Mouse (Mus musculus): Measurements from ENCODE around the gene Dok1.
A peak's percentile ranks its signal among the peaks of the same experiment; 100 is the strongest.

The Dok1 gene

DNA sequence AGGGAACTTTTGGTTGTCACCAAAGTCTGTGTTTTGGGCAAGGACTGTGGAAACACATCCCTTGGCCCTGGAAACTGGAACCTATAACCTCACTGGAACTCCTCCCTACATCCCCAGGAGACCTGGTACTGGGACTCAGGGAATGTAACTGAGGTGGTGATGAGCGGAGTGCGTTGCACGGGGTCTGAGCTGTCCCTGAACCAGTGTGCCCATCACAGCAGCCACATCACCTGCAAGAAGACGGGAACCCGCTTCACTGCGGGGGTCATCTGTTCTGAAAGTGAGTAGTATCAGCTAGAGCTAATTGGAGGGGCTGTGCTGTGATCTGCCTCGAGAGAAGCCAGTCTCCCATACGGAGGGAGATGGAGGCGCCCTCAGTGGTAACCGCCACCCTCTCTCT lies 16.1 kb upstream of the Dok1 start:
- DNase-seq (ENCODE audit: low spot score in 2 of 2): no peak

DNA sequence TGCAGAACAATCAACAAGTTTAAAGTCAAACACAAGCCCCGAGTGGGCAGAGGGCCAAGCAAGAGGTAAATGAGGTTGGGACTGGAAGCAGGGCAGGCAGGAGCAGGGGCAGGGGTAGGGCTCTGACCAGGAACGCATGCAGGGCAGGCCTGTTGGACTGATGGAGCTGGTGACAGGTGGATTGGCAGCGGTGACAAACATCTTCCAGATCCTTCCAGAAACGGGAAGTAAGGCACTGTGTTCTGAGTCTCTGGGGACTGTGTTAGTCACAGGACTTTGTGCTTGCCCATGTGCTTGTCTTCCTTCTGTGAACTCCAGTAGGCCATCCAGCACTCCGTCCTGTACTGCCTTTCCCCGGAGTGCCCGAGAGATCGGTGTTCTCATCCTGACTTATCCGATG lies 11.5 kb upstream of the Dok1 start:
- no peak for DNase-seq (ENCODE audit: low spot score in 2 of 2)

GRCm38 (mm10) chr6:83043993-83044392 lies 10.7 kb upstream of the Dok1 start:
- no peak for DNase-seq (ENCODE audit: low spot score in 2 of 2)

- DNase-seq (ENCODE audit: low spot score in 2 of 2): no peak
Observed at GRCm38 (mm10) chr6:83043561-83043960, 10.3 kb upstream of the Dok1 start.

DNA sequence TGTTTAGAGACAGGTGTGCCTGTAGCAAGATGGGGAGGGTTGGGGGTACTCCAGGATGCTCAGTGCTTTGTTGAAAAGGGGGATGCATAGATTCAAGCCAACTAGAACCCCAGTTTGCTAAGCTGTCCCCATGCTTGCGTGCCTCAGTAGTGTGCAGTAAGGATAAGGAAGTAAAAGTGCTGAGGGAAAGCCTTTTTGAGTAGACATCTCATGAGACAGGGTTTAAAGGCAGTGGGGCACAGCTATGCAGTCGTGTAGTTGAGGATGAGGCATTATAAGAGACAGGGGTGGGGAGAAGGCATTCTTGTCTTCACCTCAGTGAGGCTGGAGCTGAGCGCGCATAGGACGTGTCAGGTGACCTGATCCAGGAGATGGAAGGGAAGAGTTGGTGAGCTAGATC lies 7.3 kb upstream of the Dok1 start:
- no peak for DNase-seq (ENCODE audit: low spot score in 2 of 2)

DNA sequence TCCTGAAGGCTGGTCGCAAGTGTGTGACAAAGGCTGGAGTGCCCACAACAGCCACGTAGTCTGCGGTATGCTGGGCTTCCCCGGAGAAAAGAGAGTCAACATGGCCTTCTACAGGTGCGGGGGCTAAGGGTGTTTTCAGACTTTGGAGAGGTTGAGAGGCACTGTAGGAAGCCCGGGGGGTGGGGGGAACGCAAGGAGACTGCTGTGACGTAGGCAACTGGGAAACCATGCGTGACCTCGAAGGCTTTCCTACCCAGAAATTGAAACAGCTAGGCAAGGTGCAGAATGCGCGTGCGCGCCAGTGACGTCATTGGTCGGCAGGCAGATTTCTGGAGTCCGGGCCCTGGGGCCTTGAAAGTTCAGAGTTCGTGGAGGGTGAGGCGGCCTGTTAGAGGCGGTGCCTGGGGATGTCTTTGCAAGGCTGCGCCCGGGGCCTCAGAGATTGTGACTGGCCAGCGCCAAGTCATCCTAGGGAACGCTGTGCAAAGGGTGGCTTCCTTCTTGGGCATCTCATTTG lies 5.3 kb upstream of the Dok1 start:
- peak; percentile 76 to 77 for DNase-seq (ENCODE audit: low spot score in 2 of 2)

DNA sequence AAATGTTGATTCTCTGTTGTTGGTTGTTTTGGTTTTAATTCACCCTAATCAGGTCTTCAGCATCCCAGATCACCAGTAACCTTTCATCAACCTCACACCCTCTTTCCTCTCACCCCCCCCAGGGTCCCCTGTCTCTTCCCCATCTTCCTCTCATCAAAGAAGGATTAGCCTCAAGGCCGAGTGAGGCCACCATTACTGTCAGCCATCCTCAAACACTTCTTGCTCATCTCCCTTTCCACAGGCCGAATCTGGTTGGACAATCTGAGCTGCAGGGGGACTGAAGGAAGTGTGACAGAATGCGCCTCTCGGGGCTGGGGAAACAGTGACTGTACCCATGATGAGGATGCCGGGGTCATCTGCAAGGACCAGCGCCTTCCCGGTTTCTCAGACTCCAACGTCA lies 3.9 kb upstream of the Dok1 start:
- no peak for DNase-seq (ENCODE audit: low spot score in 2 of 2)

GRCm38 (mm10) chr6:83034463-83035055 lies 1.3 kb upstream of the Dok1 start:
- DNase-seq (ENCODE audit: low spot score in 2 of 2): no peak

- no peak for DNase-seq (ENCODE audit: low spot score in 2 of 2)
Observed at GRCm38 (mm10) chr6:83032769-83033191, 491 bp downstream of the Dok1 start.

DNA sequence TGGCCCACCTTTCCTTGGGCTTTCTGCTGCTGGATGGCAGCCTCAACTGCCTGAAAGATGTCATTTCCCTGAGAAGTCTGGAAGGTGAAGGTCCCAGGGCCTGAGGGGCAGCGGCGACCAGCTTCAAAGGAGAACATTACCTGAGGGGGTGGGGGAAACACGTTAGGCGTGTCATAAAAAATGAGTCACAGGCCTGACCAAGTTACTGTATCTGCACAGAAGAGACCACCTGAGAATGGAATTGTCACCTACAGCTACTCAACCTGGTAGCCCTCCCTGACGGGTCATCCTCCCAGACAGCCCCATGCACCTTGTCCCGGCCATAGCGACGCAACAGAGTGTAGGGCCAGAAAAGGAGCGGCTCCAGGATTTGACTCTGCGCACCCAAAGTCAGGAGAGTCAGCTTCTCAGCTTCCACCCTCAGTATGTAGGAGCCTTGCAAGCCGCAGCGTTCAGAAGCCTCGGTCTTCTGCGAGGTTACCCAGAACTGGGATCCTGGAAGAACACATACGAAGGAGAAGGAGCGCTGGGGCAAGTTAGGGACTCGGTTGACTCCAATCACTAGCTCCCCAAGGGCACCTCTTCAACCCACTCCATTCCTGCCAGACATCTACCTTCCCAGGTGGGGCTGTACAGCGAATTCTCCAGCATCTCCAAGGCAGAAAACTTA lies 1.2 kb downstream of the Dok1 start:
- no peak for DNase-seq (ENCODE audit: low spot score in 2 of 2)

- no peak for DNase-seq (ENCODE audit: low spot score in 2 of 2)
Observed at GRCm38 (mm10) chr6:83031111-83031510, 2.2 kb downstream of the Dok1 start.

- DNase-seq (ENCODE audit: low spot score in 2 of 2): no peak
Observed at GRCm38 (mm10) chr6:83029777-83030176, 3.5 kb downstream of the Dok1 start.

DNA sequence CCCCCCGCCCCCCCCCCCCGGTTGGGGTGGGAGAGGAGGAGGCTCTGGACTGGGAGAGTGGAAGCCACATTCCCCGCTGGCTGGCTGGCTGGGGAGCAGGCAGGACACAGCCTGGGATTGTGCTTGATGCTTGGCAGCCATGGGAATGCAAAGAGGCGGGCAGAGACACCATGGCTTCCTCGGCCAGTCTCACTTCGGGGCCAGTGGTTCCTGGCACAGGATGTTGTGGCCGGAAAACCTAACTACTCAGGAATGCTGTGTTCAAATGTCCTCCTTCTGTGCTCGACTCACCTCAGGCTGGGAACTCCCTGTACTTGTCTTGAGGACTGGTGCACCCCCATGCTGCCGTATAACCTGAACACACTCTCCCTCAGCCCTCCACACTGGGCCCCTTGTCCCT lies 5.6 kb downstream of the Dok1 start:
- DNase-seq (ENCODE audit: low spot score in 2 of 2): no peak

- DNase-seq (ENCODE audit: low spot score in 2 of 2): no peak
Observed at GRCm38 (mm10) chr6:83027293-83027692, 6.0 kb downstream of the Dok1 start.

GRCm38 (mm10) chr6:83025221-83025620 lies 8.1 kb downstream of the Dok1 start:
- no peak for DNase-seq (ENCODE audit: low spot score in 2 of 2)

GRCm38 (mm10) chr6:83024421-83024820 lies 8.8 kb downstream of the Dok1 start:
- no peak for DNase-seq (ENCODE audit: low spot score in 2 of 2)

DNA sequence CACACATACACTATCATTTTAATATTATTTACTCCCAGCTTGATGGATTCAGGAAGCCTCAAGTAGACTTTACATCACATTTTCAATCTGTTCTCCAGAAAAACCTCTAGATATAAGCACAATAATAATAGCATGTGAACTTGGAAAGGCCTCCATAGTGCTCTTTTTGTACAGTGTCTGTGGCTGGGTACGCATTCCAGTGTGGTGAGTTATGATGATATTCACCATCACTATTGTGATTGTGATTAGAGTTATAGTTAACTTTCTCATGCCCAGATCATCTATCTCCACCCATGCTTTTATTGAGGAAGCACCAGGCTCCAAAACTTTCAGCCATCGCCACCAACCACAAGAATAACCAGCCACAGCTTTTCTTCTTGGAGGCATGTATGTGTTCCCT lies 9.5 kb downstream of the Dok1 start:
- no peak for DNase-seq (ENCODE audit: low spot score in 2 of 2)

GRCm38 (mm10) chr6:83023008-83023407 lies 10.3 kb downstream of the Dok1 start:
- DNase-seq (ENCODE audit: low spot score in 2 of 2): no peak

DNA sequence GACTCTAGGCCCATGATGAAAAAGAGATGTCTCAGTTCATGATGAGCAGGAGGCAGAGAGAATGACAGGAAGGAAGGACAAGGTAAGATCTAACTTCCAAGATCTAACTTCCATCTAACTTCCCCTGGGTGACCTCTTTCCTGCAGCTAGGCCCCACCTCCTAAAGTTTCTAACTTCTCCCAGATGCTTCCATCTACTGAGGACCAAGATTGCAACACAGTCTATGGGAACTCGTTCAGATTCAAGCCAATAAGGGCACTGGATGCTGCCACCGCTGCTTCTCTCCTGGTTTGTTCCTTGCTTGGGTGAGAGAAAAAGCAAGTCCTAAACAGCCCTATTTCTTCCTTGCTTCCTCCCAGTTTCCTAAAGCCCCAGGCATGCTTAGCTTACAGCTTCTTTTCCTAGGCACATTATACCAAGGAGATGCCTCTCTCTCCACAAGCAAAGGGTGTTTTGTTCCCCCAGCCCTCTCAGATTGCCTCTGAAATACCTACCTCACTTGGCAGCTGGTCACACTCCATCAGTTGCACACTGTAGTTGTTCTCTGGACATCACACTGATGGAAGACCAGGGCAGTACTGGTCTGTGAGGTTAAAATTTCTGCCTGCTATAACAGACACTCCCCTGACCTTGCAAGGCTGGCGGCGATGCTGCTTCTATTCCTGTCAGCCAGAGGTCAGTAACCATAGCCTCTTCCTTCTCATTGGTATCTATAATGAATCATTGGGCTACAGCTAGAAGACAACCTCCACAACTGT lies 12.3 kb downstream of the Dok1 start:
- no peak for DNase-seq (ENCODE audit: low spot score in 2 of 2)

DNA sequence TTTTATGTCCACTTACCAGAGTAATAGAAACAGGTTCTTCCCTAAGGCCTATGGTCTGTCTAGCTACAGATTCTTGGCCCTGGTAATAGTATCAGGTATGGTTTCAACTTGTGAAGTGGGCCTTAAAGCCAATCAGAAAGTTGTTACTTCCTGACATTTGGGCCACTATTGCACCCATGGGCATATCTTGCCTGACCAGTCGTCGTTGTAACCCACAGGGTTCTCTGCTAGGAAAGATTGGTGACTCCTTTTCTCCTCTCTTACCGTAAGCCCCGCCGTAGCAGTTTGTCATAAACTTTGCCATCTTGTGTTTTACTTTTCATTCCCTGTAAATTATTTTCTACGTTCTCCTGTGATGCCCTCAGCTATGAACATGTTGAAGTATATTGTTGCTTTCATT lies 13.2 kb downstream of the Dok1 start:
- no peak for DNase-seq (ENCODE audit: low spot score in 2 of 2)

- DNase-seq (ENCODE audit: low spot score in 2 of 2): no peak
Observed at GRCm38 (mm10) chr6:83019044-83019443, 14.2 kb downstream of the Dok1 start.

DNA sequence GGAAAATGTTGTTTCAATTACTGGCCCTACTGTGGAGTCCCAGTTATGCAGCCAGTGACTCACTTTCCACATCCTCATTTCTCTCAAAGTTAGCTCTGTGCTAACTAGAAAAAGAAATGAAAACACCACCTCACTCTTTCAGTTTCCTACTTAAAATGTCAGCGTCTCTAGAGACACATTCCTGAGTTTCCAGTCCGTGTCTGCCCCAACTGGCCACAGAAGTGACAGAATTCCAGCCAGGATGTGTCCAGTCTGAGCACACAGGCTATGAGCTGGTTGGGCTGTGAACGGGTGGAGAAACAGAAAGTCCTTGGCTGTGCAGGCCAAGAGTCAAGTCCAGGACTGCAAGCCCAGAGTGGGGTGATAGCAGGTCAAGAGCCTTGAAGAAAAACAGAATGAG lies 16.1 kb downstream of the Dok1 start:
- no peak for DNase-seq (ENCODE audit: low spot score in 2 of 2)

DNA sequence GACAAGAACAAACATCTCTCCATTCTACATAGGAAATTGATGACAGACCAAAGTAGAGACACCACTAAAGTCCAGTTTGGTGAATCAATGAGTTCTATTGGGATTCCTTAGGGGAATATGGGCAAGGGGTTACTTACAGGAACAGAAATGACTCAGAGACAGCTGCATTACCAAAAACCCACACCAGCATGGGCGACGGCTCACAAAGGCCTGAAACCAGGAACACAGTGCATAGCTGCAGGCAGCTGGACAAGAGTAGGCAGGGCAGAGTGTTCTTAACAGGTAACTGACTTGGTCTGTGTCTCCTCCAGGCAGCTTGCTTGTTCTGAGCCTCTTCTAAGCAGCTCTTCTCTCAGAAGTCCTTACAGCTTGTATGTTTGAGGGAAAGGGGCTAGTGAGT lies 17.5 kb downstream of the Dok1 start:
- DNase-seq (ENCODE audit: low spot score in 2 of 2): no peak

Data from frontal cortex, postnatal 14 days (tissue).